12 mouse cellular contexts compared by ENCODE assay signal in genomic region chr3:144537078-144537855, GRCm38 (mm10). TPM values are rescaled to one million over a fixed set of nuclear protein-coding genes. Genes with fewer than 3 reads are reported as not detected.
A peak's percentile ranks its signal among the peaks of the same experiment; 100 is the strongest.
DNase-seq lines count a peak whose midpoint lies in the region; ATAC-seq and TF ChIP-seq lines count a peak whose summit lies in the region.
"Had no signal": no experiment of that assay in that cellular context is flagged by ENCODE, and none has a peak within 500 bp of the region (broad histone marks: within the 10 kb centered on the region; RNA-seq: fewer than 3 reads in every experiment).

No protein-coding gene starts in this region.

- peaks cover under 1% of the 10 kb centered on the region; the same call in 1 of the 2 replicates for H3K79me2 ChIP-seq in CH12.LX (replicated peaks; ENCODE audit: control insufficient read depth, extremely low read depth, insufficient read depth, poor library complexity, severe bottlenecking)

- no peak for TF ChIP-seq RAD21 in CH12.LX (IDR thresholded peaks at IDR 0.05; ENCODE audit: low read depth, low read length)

- peak overlapping the region; percentile 25; the same call in 1 of the 2 replicates for H3K4me2 ChIP-seq in heart, embryonic 16.5 days (ENCODE audit: low read depth, low read length)
- no peak overlapping the region for H3K4me2 ChIP-seq in CH12.LX (ENCODE audit: insufficient read depth, low read depth, poor library complexity, severe bottlenecking)
- no peak overlapping the region for H3K4me2 ChIP-seq in liver, postnatal 0 days (ENCODE audit: low read depth, low read length)
- H3K4me2 ChIP-seq: lung, embryonic 14.5 days had no signal

- WGBS in heart, embryonic 16.5 days: 64% methylated on average over 7 of the region's 7 CpGs
- WGBS in liver, postnatal 0 days (ENCODE audit: insufficient replicate concordance): 79% methylated on average over 7 of the region's 7 CpGs

- 0 out of 2 replicates have a peak, but pooled peaks have one; percentile 33 for ATAC-seq in heart, embryonic 16.5 days (replicated peaks; ENCODE audit: extremely low read depth, insufficient read depth, low FRiP score)
- peak; percentile 40; the same call in 1 of the 2 replicates for ATAC-seq in liver, postnatal 0 days
- ATAC-seq: inflammation-experienced regulatory T-cells, adult 6 months had no signal

- H3K4me3 ChIP-seq in heart, embryonic 16.5 days (ENCODE audit: low read length): no peak overlapping the region
- H3K4me3 ChIP-seq in CH12.LX (replicated peaks in 1 of 3; ENCODE audit: low read depth in 2 of 3, low read length in 2 of 3, poor library complexity in 1 of 3): peak overlapping the region in 1 of 3 experiments; percentile 4
- no peak overlapping the region for H3K4me3 ChIP-seq in liver, postnatal 0 days (ENCODE audit: low read depth, low read length)

- TF ChIP-seq EP300 in CH12.LX (IDR thresholded peaks at IDR 0.05; ENCODE audit: low read length): no peak
- TF ChIP-seq EP300 in liver, postnatal 0 days (IDR thresholded peaks at IDR 0.05; ENCODE audit: low read depth): no peak

- no peaks in the 10 kb centered on the region for H3K36me3 ChIP-seq in heart, embryonic 16.5 days (ENCODE audit: control insufficient read depth, insufficient read depth)
- H3K36me3 ChIP-seq in CH12.LX (replicated peaks in 1 of 2; ENCODE audit: control insufficient read depth in 1 of 2, insufficient read depth in 1 of 2, low read length in 1 of 2): peaks cover 0 to 10% of the 10 kb centered on the region in 2 experiments
- H3K36me3 ChIP-seq in liver, postnatal 0 days (replicated peaks; ENCODE audit: insufficient read depth, low read length): no peaks in the 10 kb centered on the region

- H3K9ac ChIP-seq in heart, embryonic 16.5 days (ENCODE audit: low read length): no peak overlapping the region
- H3K9ac ChIP-seq in CH12.LX (ENCODE audit: insufficient read depth, low read depth): no peak overlapping the region
- H3K9ac ChIP-seq in liver, postnatal 0 days (replicated peaks): no peak overlapping the region
- H3K9ac ChIP-seq: lung, embryonic 14.5 days had no signal

- no peak for TF ChIP-seq CTCF in CH12.LX (conservative IDR thresholded peaks at IDR 0.05 in 1 of 2, IDR thresholded peaks at IDR 0.05 in 1 of 2; ENCODE audit: low read depth in 2 of 2, low read length in 2 of 2)
- no peak for TF ChIP-seq CTCF in liver, postnatal 0 days (IDR thresholded peaks at IDR 0.05; ENCODE audit: low read depth)

- dilution Hi-C loops in CH12.LX (cut with MboI; ENCODE audit: extremely low pct_ligation_motif_present, extremely low pct_unique_long_range_greater_than_20kb, low sequenced_read_pairs): no loop called here

- H3K9me3 ChIP-seq in heart, embryonic 16.5 days (replicated peaks; ENCODE audit: control insufficient read depth, low read length): no peaks in the 10 kb centered on the region
- H3K9me3 ChIP-seq in CH12.LX (replicated peaks; ENCODE audit: low read length): no peaks in the 10 kb centered on the region
- no peaks in the 10 kb centered on the region for H3K9me3 ChIP-seq in liver, postnatal 0 days (ENCODE audit: low read length)
- H3K9me3 ChIP-seq: G1E had no signal

- H3K27me3 ChIP-seq in heart, embryonic 16.5 days (ENCODE audit: control insufficient read depth, insufficient read depth, low read length): no peaks in the 10 kb centered on the region
- H3K27me3 ChIP-seq in CH12.LX (replicated peaks): no peaks in the 10 kb centered on the region
- H3K27me3 ChIP-seq in liver, postnatal 0 days (ENCODE audit: insufficient read depth, low read length): no peaks in the 10 kb centered on the region

- peaks cover 33% of the 10 kb centered on the region for H3K4me1 ChIP-seq in heart, embryonic 16.5 days (ENCODE audit: control insufficient read depth, insufficient read depth, low read length)
- peaks cover 7 to 27% of the 10 kb centered on the region in 2 experiments for H3K4me1 ChIP-seq in CH12.LX (ENCODE audit: control insufficient read depth in 1 of 2, insufficient read depth in 2 of 2)
- no peaks in the 10 kb centered on the region for H3K4me1 ChIP-seq in liver, postnatal 0 days (ENCODE audit: insufficient read depth)

- no peak for DNase-seq in heart, postnatal 25 days (ENCODE audit: low spot score)
- no peak for DNase-seq in CH12.LX (ENCODE audit: extremely low read depth)
- peak; percentile 28 for DNase-seq in cerebellum, adult 9-10 months
- DNase-seq in liver, postnatal 0 days: no peak
- DNase-seq in spleen, adult 18-20 months: no peak
- DNase-seq in Muller cell, postnatal 12 days (ENCODE audit: inconsistent ontology term): no peak
- DNase-seq in spleen, postnatal 10 days (ENCODE audit: low spot score in 2 of 2): no peak
- DNase-seq: gastrocnemius, postnatal 10 days; lung, embryonic 14.5 days had no signal

- no peak for TF ChIP-seq POLR2A in CH12.LX (IDR thresholded peaks at IDR 0.05; ENCODE audit: low read depth, low read length)

- intact Hi-C loops in heart, postnatal 25 days (cut with DNase I): no loop called here

- in situ Hi-C loops in CH12.LX (cut with MboI; ENCODE audit: low pct_ligation_motif_present, low pct_unique_long_range_greater_than_20kb, low sequenced_read_pairs): no loop called here

- H3K27ac ChIP-seq in heart, embryonic 16.5 days (ENCODE audit: low read length): peak overlapping the region; percentile 55
- H3K27ac ChIP-seq in CH12.LX (ENCODE audit: insufficient read depth, low read depth): no peak overlapping the region
- no peak overlapping the region for H3K27ac ChIP-seq in liver, postnatal 0 days (ENCODE audit: low read depth)

TF ChIP-seq in CH12.LX, 34 proteins besides CTCF, POLR2A, EP300 and RAD21:
- no peak for TF ChIP-seq ETS1 (conservative IDR thresholded peaks at IDR 0.05; ENCODE audit: low read depth, low read length)
- peak; percentile 93 for TF ChIP-seq ZKSCAN1 (IDR thresholded peaks at IDR 0.05; ENCODE audit: borderline replicate concordance, low read depth, low read length)
- TF ChIP-seq IRF4 (IDR thresholded peaks at IDR 0.05; ENCODE audit: low read depth, low read length): no peak
- no peak for TF ChIP-seq ZC3H11A (IDR thresholded peaks at IDR 0.05; ENCODE audit: low read depth, low read length)
- TF ChIP-seq UBTF (IDR thresholded peaks at IDR 0.05; ENCODE audit: low read depth, low read length): no peak
- TF ChIP-seq ELF1 (IDR thresholded peaks at IDR 0.05; ENCODE audit: low read depth, low read length): no peak
- TF ChIP-seq KAT2A (IDR thresholded peaks at IDR 0.05; ENCODE audit: insufficient replicate concordance, low read length): no peak

RNA-seq across cellular contexts. Expression of gene Hs2st1, which starts 32.7 kb away (rescaled TPM):
- 6.3 and 6.6 TPM in 2 replicates for polyA plus RNA-seq in heart, embryonic 16.5 days (2015; fragmentation: Nextera tagmentation; extraction: Ambion mirVana)
- total RNA-seq in heart, postnatal 25 days (2021): 10 to 100 TPM in 1 of 2 experiments, 1 to 10 TPM in 1; 9.8 to 10.3 TPM
- total RNA-seq in CH12.LX (2012; rRNA removed): 17.6 and 20.4 TPM in 2 replicates
- 29.7 and 30.9 TPM in 2 replicates for total RNA-seq in CH12.LX (2014; rRNA removed)
- polyA plus RNA-seq in CH12.LX (2012; ENCODE audit: insufficient read length, low read depth): 36.4 and 38.5 TPM in 2 replicates
- polyA plus RNA-seq in liver, postnatal 0 days (2015; fragmentation: Nextera tagmentation; extraction: Ambion mirVana): 1.5 and 1.9 TPM in 2 replicates

RNA-seq across cellular contexts. Expression of gene Selenof, which starts 32.8 kb away (rescaled TPM):
- polyA plus RNA-seq in heart, embryonic 16.5 days (2015; fragmentation: Nextera tagmentation; extraction: Ambion mirVana): 453 and 470 TPM in 2 replicates
- total RNA-seq in heart, postnatal 25 days (2021): 100 to 1,000 TPM; 141 to 147 TPM
- total RNA-seq in CH12.LX (2012; rRNA removed): 528 and 548 TPM in 2 replicates
- 1,358 and 1,567 TPM in 2 replicates for total RNA-seq in CH12.LX (2014; rRNA removed)
- 671 and 678 TPM in 2 replicates for polyA plus RNA-seq in CH12.LX (2012; ENCODE audit: insufficient read length, low read depth)
- 271 and 284 TPM in 2 replicates for polyA plus RNA-seq in liver, postnatal 0 days (2015; fragmentation: Nextera tagmentation; extraction: Ambion mirVana)
